Mouse (Mus musculus) lung, adult 2 months (tissue): Measurements from ENCODE around the gene Rnf41.

Source experiments
- CTCF ChIP-seq: fragments of 200-500 bp; IDR thresholded peaks from 2 replicates; pipeline ENCODE4 v1.5.1; 2011; ENCODE audit warnings: mild to moderate bottlenecking, low read length, control low read depth; ENCODE audit not compliant: insufficient read depth
- POLR2A ChIP-seq: fragments of 200-500 bp; IDR thresholded peaks from 2 replicates; pipeline ENCODE4 v1.6.1; 2011; ENCODE audit warnings: low read depth, mild to moderate bottlenecking, control low read depth, low read length, borderline replicate concordance; ENCODE audit errors: extremely low read depth

- no peak for TF ChIP-seq POLR2A
- no peak for TF ChIP-seq CTCF
These were observed 76.6 kb downstream of the Rnf41 start for GRCm38 (mm10) chr10:128487861-128488712.
